Mouse (Mus musculus) cerebellum, adult 2 months (tissue): Measurements from ENCODE around the gene Ssh1. TPM values are rescaled to one million over a fixed set of nuclear protein-coding genes. Genes with fewer than 3 reads are reported as not detected.

ENCODE experiments used
- DNase-seq, 2 experiments: peaks; one replicate each; pipeline ENCODE4 v3.0.0; 2021
- H3K27ac ChIP-seq: fragments of 200-500 bp; 2 replicates; pipeline ENCODE4 v1.5.1; 2012; ENCODE audit warnings: low read length, control low read depth, inconsistent platforms; ENCODE audit not compliant: insufficient read depth
- H3K27me3 ChIP-seq: fragments of 200-500 bp; 2 replicates; pipeline ENCODE4 v1.6.1; 2012; ENCODE audit warnings: inconsistent platforms, mild to moderate bottlenecking, low read length, moderate library complexity; ENCODE audit not compliant: control insufficient read depth, insufficient read depth
- H3K4me1 ChIP-seq: fragments of 200-500 bp; 2 replicates; pipeline ENCODE4 v1.6.1; 2011; ENCODE audit warnings: low read length; ENCODE audit not compliant: control insufficient read depth, insufficient read depth
- H3K4me3 ChIP-seq: fragments of 200-500 bp; replicated peaks from 2 replicates; pipeline ENCODE3; 2011; ENCODE audit warnings: mild to moderate bottlenecking, low read depth, low read length, control low read depth; ENCODE audit not compliant: insufficient read depth
- CTCF ChIP-seq: fragments of 200-500 bp; IDR thresholded peaks from 2 replicates; pipeline ENCODE4 v1.5.1; 2011; ENCODE audit warnings: low read depth, mild to moderate bottlenecking, control low read depth, low read length, moderate library complexity, borderline replicate concordance; ENCODE audit not compliant: insufficient read depth
- POLR2A ChIP-seq: fragments of 200-500 bp; IDR thresholded peaks from 2 replicates; pipeline ENCODE4 v1.6.1; 2011; ENCODE audit warnings: low read length, control low read depth, borderline replicate concordance; ENCODE audit not compliant: insufficient read depth
- WGBS: fragments of 180-500 bp; shearing (Covaris S2); methylation state at CpG from one replicate; pipeline ENCODE4 v1.1.7; 2018; 5-methylcytosine and 5-hydroxymethylcytosine counted together
- polyA plus RNA-seq: library from polyadenylated mRNA; depleted of rRNA; stranded (reverse); fragments of >200 nt; gene quantifications from 2 replicates; pipeline ENCODE4 v1.2.3, GENCODE M21; 2012

Gene Ssh1
- polyA plus RNA-seq, 1 experiment, result 16.7 TPM

DNA sequence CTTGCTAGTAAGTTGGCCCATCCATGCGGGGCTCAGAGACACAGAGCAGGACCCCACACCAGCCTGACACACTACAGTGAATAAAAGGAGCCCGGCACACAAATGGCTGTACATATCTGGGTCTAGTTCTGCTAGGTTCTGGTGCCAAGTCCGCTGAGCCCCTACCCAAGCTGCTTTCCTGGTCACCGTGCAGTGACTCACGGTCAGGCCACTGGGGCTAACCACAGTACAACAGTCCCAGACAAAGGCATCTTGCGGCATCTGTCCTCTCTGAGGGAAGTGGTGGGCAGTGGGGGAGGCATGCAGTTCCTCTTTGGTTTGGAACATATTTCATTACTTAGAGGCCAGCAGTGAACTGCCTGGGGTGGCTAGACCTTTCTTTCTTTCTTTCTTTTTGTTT is 48.6 kb downstream of the Ssh1 start:
- WGBS, result 86% methylated on average over 6 of the region's 6 CpGs
- H3K27me3 ChIP-seq, result no peaks in the 10 kb centered on the region
- H3K4me3 ChIP-seq, result no peak overlapping the region
- H3K4me1 ChIP-seq, result peaks cover 9% of the 10 kb centered on the region
- no peak for DNase-seq
- TF ChIP-seq CTCF (no peak), POLR2A (no peak)
- no peak overlapping the region for H3K27ac ChIP-seq

DNA sequence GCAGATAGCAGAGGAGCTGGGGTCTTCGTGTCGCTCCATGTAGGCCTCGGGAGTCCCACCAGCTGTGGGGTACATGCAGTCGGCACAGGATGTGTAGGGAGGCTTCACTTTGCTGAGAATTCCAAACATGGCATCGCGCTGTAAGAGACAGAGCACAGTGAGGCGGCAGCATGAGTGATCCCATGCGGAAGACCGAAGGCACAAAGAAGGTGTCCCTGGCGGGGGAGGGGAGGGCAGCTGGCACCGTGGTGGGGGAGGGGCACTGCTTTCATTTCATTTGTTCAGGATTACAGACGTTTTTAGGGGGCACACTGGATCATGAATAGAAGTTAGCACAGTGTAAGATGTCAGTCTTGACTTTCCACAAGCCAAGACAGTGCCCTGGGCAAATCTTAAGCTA is 50.4 kb downstream of the Ssh1 start:
- no peak for TF ChIP-seq POLR2A
- no peak for TF ChIP-seq CTCF

GRCm38 (mm10) chr5:113942580-113942979 is 51.1 kb downstream of the Ssh1 start:
- Histone ChIP-seq H3K27me3 (no peaks in the 10 kb centered on the region), H3K4me1 (peaks cover 11% of the 10 kb centered on the region), H3K4me3 (no peak overlapping the region), H3K27ac (no peak overlapping the region)
- DNase-seq, result no peak
- 85% methylated on average over 12 of the region's 12 CpGs for WGBS
- TF ChIP-seq CTCF (peak; percentile 42; the same call in 1 of the 2 replicates), POLR2A (no peak)

More for the DNA sequence above, 50.4 kb downstream of the Ssh1 start:
- 59% methylated on average over 12 of the region's 12 CpGs for WGBS
- no peak overlapping the region for H3K27ac ChIP-seq
- H3K4me1 ChIP-seq, result peaks cover 4% of the 10 kb centered on the region; the same call in 1 of the 2 replicates
- DNase-seq, result no peak
- H3K4me3 ChIP-seq, result no peak overlapping the region
- H3K27me3 ChIP-seq, result no peaks in the 10 kb centered on the region

DNA sequence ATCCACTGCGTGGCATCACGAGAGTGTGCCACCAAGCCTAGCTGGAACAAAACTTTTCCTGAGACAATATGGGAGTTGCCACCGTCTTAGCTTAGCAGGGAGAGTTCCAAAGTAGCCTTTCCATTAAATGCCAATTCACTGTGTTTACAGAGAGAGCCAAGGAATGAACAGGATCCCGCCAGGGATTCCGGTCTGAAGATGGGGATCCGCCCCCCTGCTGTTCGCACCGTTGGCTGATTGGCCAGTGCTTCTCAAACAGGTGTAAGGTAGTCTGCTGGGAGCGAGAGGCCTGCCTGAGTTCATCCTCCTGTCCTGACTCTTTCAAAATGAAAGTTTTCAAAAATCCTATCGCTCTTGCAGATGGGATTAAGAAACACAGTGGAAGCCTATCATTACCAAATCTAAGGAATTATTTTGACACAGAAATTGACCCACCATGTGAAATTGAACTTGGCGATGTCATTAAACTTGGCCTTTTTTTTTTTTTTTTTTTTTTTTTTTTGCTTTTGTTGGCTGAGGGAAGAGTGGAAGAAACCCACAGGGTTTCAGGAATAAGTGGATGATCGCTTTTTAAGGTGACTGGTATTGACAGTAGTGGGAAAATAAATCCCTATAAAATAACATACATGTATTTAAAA is 54.3 kb downstream of the Ssh1 start:
- DNase-seq, result peak in 1 of 2 experiments; percentile 46
- Histone ChIP-seq H3K27ac (no peak overlapping the region), H3K27me3 (no peaks in the 10 kb centered on the region), H3K4me1 (peaks cover 16% of the 10 kb centered on the region), H3K4me3 (no peak overlapping the region)
- TF ChIP-seq CTCF (no peak), POLR2A (no peak)
- 54% methylated on average over 12 of the region's 12 CpGs for WGBS

GRCm38 (mm10) chr5:113937650-113938049 is 56.0 kb downstream of the Ssh1 start:
- H3K4me1 ChIP-seq, result peaks cover 16% of the 10 kb centered on the region
- no peaks in the 10 kb centered on the region for H3K27me3 ChIP-seq
- H3K4me3 ChIP-seq, result no peak overlapping the region
- no peak overlapping the region for H3K27ac ChIP-seq
- 27% methylated on average over 7 of the region's 7 CpGs for WGBS
- TF ChIP-seq POLR2A, result no peak
- TF ChIP-seq CTCF, result no peak
- DNase-seq, result no peak

- H3K4me1 ChIP-seq, result peaks cover 12% of the 10 kb centered on the region
- H3K27ac ChIP-seq, result no peak overlapping the region
- DNase-seq, result no peak
- no peak for TF ChIP-seq POLR2A
- TF ChIP-seq CTCF, result no peak
- H3K4me3 ChIP-seq, result no peak overlapping the region
- WGBS, result 77% methylated on average over 6 of the region's 6 CpGs
- H3K27me3 ChIP-seq, result no peaks in the 10 kb centered on the region
Measured at GRCm38 (mm10) chr5:113933889-113934288, 59.8 kb downstream of the Ssh1 start.

- peaks cover 12% of the 10 kb centered on the region for H3K4me1 ChIP-seq
- no peak for DNase-seq
- TF ChIP-seq POLR2A (no peak), CTCF (0 out of 2 replicates have a peak, but pooled peaks have one; percentile 22)
- no peak overlapping the region for H3K27ac ChIP-seq
- no peaks in the 10 kb centered on the region for H3K27me3 ChIP-seq
- no peak overlapping the region for H3K4me3 ChIP-seq
- 79% methylated on average over 4 of the region's 4 CpGs for WGBS
Measured at GRCm38 (mm10) chr5:113933480-113933879, 60.2 kb downstream of the Ssh1 start.

GRCm38 (mm10) chr5:113932310-113932709 is 61.4 kb downstream of the Ssh1 start:
- TF ChIP-seq CTCF (no peak), POLR2A (no peak)
- H3K4me1 ChIP-seq, result peaks cover 2% of the 10 kb centered on the region
- WGBS, result 78% methylated on average over 3 of the region's 3 CpGs
- no peak for DNase-seq
- no peaks in the 10 kb centered on the region for H3K27me3 ChIP-seq
- no peak overlapping the region for H3K4me3 ChIP-seq
- H3K27ac ChIP-seq, result no peak overlapping the region
